Mouse (Mus musculus) c-Kit-negative CD71-positive TER-119-positive erythroid progenitor cells, embryonic 14.5 days (primary cell): ENCODE measurements around the gene Cyp4f37.
"Not testable (repeated sequence)": the region's sequence is repeated elsewhere in the genome, so short reads cannot be mapped to it uniquely, and the experiment has no call there.

Experiments used
- DNase-seq: peaks from one replicate; pipeline ENCODE4 v3.0.0-alpha.2; 2013; ENCODE audit warnings: low read depth, low spot score

Gene Cyp4f37

GRCm38 (mm10) chr17:32621018-32621417, at the start of gene Cyp4f37:
Gene Cyp4f37 (plus strand): TSS chr17:32621309.
- DNase-seq, result not testable (repeated sequence)

GRCm38 (mm10) chr17:32573286-32573685, 47.8 kb upstream of the Cyp4f37 start:
- DNase-seq, result not testable (repeated sequence)

DNA sequence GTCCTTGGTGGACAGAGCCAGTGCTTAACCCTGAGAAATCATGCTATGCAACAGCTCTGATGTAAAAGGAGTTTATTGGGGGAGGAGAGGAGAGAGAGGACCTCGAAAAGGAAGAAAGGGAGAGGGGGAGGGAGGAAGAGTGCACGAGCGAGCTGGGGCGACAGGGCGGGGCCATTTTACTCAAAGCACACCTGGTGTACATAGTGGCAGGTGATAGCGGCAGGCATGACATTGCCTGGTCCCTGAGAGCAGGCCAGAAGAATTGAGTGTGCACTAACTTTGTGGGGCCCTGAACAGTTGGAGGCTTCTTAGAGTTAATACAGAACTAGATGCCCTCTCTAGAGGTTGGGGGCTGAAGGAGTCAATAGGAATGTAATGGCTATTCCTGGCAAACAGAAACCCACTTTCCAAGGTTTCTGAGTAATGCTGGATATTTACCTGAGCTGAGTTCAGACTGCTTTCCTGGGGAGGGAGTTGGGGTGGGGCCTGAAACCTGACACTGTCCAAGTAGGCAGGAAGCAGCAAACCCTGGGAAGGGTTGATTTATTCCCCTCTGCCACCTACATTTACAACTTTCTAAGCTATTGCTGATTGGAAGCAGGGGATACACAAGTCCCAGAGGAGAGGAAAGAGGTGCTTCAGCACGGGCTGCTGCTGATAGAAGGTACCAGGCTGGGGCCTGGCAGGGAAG, 43.5 kb upstream of the Cyp4f37 start:
- no peak for DNase-seq

DNA sequence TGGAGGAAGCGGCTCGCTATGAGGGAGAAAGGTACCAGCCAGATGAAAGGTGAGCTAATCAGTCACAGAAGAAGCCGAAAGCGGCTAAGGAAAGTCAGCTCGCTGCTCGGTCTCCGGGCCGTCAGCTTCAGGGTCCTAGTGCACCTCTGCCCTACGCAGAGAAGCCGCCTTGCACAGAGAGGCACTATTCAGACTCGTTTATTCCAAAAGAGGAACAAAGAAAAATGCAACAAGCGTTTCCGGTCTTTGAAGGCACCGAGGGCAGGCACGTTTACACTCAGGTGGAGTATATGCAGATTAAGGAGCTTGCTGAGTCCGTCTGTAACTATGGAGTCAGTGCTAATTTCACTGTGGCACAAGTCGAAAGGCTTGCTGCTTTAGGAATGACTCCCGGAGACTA, 24.6 kb upstream of the Cyp4f37 start:
- no peak for DNase-seq

- DNase-seq, result no peak
These were observed 13.1 kb upstream of the Cyp4f37 start for GRCm38 (mm10) chr17:32608055-32608454.

DNA sequence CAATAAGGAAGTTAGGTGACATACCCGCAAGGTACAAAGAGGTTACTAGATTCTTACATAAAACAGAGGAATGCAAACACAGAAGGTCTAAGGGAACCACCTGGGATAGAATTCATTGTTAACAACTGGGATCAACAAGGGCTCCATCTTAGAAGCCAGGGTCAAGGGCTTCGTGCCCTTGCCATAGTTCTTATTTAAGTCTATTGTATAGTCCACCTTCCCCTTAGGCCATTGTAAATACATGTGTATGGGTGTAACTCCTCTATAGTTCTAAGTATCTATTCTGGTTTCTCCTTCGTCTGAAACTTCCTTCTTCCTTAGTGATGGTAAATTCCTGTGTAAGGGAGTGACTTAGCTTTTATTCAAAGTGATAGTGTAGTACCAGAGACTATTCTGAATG, 10.9 kb upstream of the Cyp4f37 start:
- DNase-seq, result not testable (repeated sequence)

GRCm38 (mm10) chr17:32610896-32611295, 10.2 kb upstream of the Cyp4f37 start:
- DNase-seq, result no peak

GRCm38 (mm10) chr17:32612417-32612816, 8.7 kb upstream of the Cyp4f37 start:
- no peak for DNase-seq

GRCm38 (mm10) chr17:32617252-32617651, 3.9 kb upstream of the Cyp4f37 start:
- DNase-seq, result no peak

DNA sequence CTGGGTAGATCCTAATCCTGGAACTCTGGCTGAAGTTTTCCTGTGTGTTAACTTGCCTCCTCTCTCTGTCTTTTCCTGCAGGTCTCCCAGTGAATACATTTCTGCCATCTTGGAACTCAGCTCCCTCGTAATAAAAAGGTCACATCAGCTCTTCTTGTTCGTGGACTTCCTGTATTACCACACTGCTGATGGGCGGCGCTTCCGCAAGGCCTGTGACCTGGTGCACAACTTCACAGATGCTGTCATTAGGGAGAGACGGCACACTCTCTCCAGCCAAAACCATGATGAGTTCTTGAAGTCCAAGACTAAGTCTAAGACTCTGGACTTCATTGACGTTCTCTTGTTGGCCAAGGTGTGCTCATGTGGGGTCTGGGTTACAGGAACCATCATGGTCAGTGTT, 8.6 kb downstream of the Cyp4f37 start:
- not testable (repeated sequence) for DNase-seq

DNA sequence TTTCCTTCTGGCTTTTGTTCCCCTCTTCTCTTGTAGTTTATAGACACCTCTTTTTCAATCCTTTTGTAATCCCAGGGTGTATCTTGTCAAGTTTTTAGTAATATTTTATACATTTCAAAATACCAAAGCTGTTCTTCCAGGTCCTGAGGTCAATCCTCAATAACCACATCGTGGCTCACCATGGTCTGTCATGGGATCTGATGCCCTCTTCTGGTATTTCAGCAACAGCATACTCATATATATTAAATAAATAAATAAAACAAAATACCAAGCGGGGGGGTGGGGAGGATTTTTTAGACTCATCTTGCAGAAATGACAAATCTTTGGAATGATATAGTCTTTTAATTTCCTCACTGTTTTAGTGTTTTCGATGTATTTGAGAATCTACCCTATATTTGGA, 10.8 kb downstream of the Cyp4f37 start:
- DNase-seq, result no peak

- DNase-seq, result not testable (repeated sequence)
These were observed 13.3 kb downstream of the Cyp4f37 start for GRCm38 (mm10) chr17:32634242-32634971.

GRCm38 (mm10) chr17:32634972-32635314, 13.8 kb downstream of the Cyp4f37 start:
- DNase-seq, result peak; percentile 36

- no peak for DNase-seq
These were observed 15.2 kb downstream of the Cyp4f37 start for GRCm38 (mm10) chr17:32636341-32636740.

- no peak for DNase-seq
These were observed 16.0 kb downstream of the Cyp4f37 start for GRCm38 (mm10) chr17:32637151-32637550.

- no peak for DNase-seq
These were observed 25.5 kb downstream of the Cyp4f37 start for GRCm38 (mm10) chr17:32646631-32647030.

GRCm38 (mm10) chr17:32653860-32654259, 32.8 kb downstream of the Cyp4f37 start:
- no peak for DNase-seq

- no peak for DNase-seq
These were observed 35.9 kb downstream of the Cyp4f37 start for GRCm38 (mm10) chr17:32657041-32657440.

DNA sequence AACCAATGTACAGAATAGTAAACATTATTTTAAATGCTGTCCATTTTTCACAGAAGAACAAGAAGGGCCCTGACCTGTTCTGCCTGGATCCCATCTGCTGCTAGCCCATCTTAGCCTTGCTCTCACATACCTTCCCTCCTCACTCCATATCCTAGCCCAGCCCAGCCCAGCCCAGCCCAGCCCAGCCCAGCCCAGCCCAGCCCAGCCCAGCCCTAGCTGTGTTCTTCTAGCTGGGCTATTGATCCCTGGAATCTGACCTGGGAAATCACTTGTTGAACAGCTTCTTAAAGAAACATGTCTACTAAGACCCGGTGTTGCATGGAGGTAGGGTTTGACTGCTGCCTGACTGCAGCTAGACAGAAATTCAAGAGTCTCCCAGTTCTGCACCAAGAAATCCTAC, 37.1 kb downstream of the Cyp4f37 start:
- DNase-seq, result no peak

DNA sequence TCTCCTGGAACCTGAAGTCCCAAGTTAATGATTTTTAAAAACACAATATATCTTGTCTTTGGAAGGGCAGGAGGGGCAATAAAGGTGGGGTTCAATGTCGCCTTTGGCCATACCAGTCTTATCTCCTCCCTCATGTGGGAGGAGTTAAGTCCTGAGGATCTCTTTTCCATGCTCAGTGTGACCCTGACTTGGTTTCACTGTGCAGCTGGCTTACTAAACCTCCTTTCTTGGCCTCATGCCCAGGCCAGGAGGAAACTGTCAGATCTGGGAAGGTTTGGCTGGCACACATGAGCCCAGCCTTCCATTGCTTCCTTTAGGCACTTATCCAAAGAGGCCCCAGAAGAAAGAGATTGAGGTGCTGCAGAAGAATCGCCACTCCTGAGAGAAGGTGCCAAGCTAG, 37.6 kb downstream of the Cyp4f37 start, which contains the start of gene Cyp4f40:
Gene Cyp4f40 (plus strand): TSS at position 189 of the 400 bp plus-strand sequence.
- no peak for DNase-seq

DNA sequence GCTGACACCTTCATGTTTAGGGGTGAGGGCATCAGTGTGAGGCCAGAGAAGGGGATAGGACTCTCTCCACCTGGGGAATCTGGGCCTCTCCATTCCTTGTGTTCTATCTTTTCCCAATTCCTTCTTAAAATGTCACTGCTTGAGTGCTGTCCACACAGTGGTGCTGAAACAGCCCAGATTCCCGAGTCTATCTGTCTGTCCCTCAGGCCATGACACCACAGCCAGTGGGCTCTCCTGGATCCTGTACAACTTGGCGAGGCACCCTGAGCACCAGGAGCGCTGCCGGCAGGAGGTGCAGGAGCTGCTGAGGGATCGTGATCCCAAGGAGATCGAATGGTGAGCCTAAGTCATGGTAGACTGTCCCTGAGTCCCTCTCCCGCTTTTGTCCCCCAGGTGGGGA, 52.9 kb downstream of the Cyp4f37 start:
- no peak for DNase-seq

- DNase-seq, result no peak
These were observed 55.0 kb downstream of the Cyp4f37 start for GRCm38 (mm10) chr17:32676040-32676635.

DNA sequence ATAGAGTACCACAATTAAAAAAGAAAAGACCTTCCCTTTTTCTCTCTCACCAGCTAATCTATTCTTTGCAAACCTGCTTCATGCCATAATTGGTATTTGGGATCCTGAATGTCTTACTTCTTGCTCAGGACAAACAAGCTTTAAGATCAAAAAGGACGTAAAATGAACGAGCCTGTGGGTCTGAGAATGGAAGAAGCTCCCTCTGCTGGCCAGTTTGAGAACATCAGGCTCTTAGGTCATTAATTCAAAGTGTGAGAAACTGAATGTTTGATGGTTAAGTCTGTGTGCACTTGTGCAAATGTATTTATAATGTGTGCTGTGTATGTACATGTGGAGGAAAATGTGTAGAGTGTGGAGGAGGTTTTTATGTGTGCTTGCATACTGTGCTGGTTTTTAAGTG, 59.3 kb downstream of the Cyp4f37 start:
- peak; percentile 38 for DNase-seq
